Mouse (Mus musculus) central nervous system, embryonic 14 days (tissue): ENCODE results near the gene Col8a1. TPM values are rescaled to one million over a fixed set of nuclear protein-coding genes. Genes with fewer than 3 reads are reported as not detected.

Source experiments
- polyA plus RNA-seq: library from polyadenylated mRNA; depleted of rRNA; stranded (reverse); fragments of >200 nt; gene quantifications from 2 replicates; pipeline ENCODE4 v1.2.3, GENCODE M21; 2012; rRNA removed

Col8a1 gene
- 3.1 and 6.6 TPM in 2 replicates for polyA plus RNA-seq

DNA sequence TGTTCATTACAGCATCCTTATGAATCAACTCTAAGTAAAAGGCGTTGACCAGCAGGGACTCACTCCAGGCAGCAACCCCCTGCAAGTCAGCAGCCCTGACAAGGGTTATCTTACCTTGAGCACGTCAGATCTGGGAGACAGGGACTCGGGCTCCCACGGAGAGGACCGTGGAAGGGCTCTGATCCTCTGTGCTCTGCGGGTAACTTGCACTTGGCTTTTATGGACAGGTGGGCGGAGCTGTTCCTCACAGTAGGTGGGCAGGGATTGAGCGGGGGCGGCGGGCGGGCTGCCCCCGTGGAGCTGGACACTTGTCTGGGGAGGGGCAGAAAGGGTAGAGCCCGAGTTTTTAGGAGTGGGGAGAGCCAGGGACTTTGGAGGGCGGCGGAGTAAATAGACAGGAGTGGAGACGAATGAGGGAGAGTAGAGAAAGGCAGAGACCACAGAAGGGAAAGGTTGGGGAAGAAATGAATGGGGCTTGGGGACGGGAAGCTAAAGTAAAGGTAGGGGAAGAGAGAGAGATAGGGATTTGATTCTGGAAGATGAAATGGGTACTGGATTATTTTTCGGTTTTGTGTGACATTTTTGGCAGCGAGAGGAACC lies at the start of gene Col8a1:
Col8a1 (minus strand) TSS at position 212 of the 600 bp plus-strand sequence.

GRCm38 (mm10) chr16:57606444-57607227 lies 147.9 kb downstream of the Col8a1 start, which contains the start of gene Cmss1:
Cmss1 (minus strand) TSS chr16:57606864.

Other genes with a start within 250 kb of the Col8a1 start
- 13.3 and 14.5 TPM in 2 replicates for gene Cmss1, start 147.9 kb downstream of the Col8a1 start, polyA plus RNA-seq